Mouse (Mus musculus): ENCODE results near the gene Adtrp. TPM values are rescaled to one million over a fixed set of nuclear protein-coding genes. Genes with fewer than 3 reads are reported as not detected.

Adtrp gene
- polyA plus RNA-seq, 1 experiment from 2014 or later, result 0.45 TPM

DNA sequence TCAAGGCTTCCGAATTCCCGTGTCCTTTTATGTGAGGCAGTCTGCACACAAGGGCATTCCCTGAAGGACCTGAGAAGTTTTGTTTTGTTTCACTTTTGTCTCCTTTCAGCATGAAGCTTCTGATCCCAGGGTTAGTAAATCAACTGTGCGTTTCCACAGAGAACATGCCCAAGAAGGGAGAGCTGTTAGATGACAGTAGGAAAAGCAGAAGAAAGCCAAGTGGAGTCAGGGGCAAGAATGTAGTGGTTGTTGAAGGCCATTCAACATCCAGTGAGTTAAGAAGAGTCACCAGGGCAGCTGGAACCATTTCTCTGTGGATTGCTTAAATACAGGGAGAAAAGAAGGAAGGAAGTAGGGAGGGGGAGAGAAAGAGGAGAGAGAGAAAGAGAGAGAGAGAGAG lies 76.4 kb downstream of the Adtrp start:
- H3K27ac ChIP-seq, result no peak overlapping the region
- WGBS, result 68% methylated on average over 3 of the region's 3 CpGs

DNA sequence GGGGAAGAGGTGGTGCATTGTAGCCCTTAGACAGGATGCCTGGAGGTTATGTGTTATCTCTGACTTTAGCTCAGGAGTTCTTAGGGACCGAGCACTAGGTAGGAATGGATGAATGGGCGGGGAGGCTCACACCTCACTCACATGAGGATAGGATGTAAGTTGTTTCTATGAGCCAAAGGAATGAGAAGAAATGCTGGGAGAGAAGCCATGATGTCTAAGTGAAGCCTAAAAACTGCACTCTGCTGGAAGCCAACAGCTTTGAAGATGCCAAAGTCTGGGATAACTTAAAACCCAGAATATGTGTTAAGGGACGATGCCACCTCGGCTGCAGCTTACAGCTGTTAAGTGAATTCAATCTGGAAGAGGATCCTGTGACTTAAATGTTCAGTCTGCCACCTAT lies 79.5 kb downstream of the Adtrp start:
- Histone ChIP-seq H3K4me1 (replicated peaks) (peaks cover 8% of the 10 kb centered on the region), H3K9ac (replicated peaks) (no peak overlapping the region), H3K4me3 (replicated peaks) (no peak overlapping the region), H3K36me3 (no peaks in the 10 kb centered on the region), H3K27ac (no peak overlapping the region), H3K9me3 (no peaks in the 10 kb centered on the region), H3K27me3 (no peaks in the 10 kb centered on the region), H3K4me2 (no peak overlapping the region)
- WGBS, result 82% methylated on average over 4 of the region's 4 CpGs
- ATAC-seq (ENCODE audit: insufficient number of reproducible peaks, insufficient read depth, low FRiP score, low TSS enrichment, low read depth), result no peak

More for the DNA sequence above, 76.4 kb downstream of the Adtrp start:
- Histone ChIP-seq H3K27me3 (no peaks in the 10 kb centered on the region), H3K4me3 (replicated peaks) (no peak overlapping the region), H3K9ac (replicated peaks) (no peak overlapping the region), H3K9me3 (no peaks in the 10 kb centered on the region), H3K4me1 (replicated peaks) (peaks cover 11% of the 10 kb centered on the region), H3K36me3 (no peaks in the 10 kb centered on the region), H3K4me2 (no peak overlapping the region)
- no peak for ATAC-seq (ENCODE audit: insufficient number of reproducible peaks, insufficient read depth, low FRiP score, low TSS enrichment, low read depth)

DNA sequence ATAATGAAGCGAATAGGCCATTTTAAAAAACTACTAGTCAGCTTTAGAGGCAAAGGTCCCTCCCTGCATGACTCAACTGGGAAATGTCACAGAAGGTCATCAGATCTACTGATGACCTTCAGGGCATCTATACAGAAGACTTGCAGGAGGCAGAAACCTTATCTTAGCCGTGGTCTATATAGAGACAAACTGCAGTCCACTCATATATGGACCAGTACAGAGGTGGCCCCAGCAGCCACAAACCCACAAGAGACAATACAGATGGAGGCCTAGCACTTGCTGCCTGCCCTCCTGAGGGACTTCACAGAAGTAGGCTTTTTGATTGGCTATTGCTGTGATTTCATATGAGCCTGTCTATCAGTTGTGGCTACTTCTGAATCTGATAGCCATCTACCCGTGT lies 85.5 kb downstream of the Adtrp start:
- no peaks in the 10 kb centered on the region for H3K27me3 ChIP-seq
- no peaks in the 10 kb centered on the region for H3K36me3 ChIP-seq
- ATAC-seq (ENCODE audit: insufficient number of reproducible peaks, insufficient read depth, low FRiP score, low TSS enrichment, low read depth), result no peak
- H3K4me1 ChIP-seq (replicated peaks), result peaks cover 28% of the 10 kb centered on the region
- H3K4me2 ChIP-seq, result no peak overlapping the region
- WGBS, result 86% methylated on average over 3 of the region's 3 CpGs
- no peaks in the 10 kb centered on the region for H3K9me3 ChIP-seq
- no peak overlapping the region for H3K27ac ChIP-seq
- H3K9ac ChIP-seq (replicated peaks), result no peak overlapping the region
- H3K4me3 ChIP-seq (replicated peaks), result no peak overlapping the region

GRCm38 (mm10) chr13:41760484-41760883 lies 87.0 kb downstream of the Adtrp start:
- no peak overlapping the region for H3K4me3 ChIP-seq (replicated peaks)
- 34% methylated on average over 10 of the region's 10 CpGs for WGBS
- no peaks in the 10 kb centered on the region for H3K36me3 ChIP-seq
- H3K4me2 ChIP-seq, result no peak overlapping the region
- no peaks in the 10 kb centered on the region for H3K9me3 ChIP-seq
- H3K27ac ChIP-seq, result no peak overlapping the region
- H3K9ac ChIP-seq (replicated peaks), result no peak overlapping the region
- peaks cover 28% of the 10 kb centered on the region for H3K4me1 ChIP-seq (replicated peaks)
- H3K27me3 ChIP-seq, result no peaks in the 10 kb centered on the region
- ATAC-seq (ENCODE audit: insufficient number of reproducible peaks, insufficient read depth, low FRiP score, low TSS enrichment, low read depth), result no peak

GRCm38 (mm10) chr13:41758550-41759465 lies 88.7 kb downstream of the Adtrp start:
- 49% methylated on average over 19 of the region's 19 CpGs for WGBS
- Histone ChIP-seq H3K9me3 (no peaks in the 10 kb centered on the region), H3K4me2 (no peak overlapping the region), H3K27ac (no peak overlapping the region), H3K9ac (replicated peaks) (no peak overlapping the region), H3K36me3 (no peaks in the 10 kb centered on the region), H3K27me3 (no peaks in the 10 kb centered on the region), H3K4me3 (replicated peaks) (no peak overlapping the region), H3K4me1 (replicated peaks) (peaks cover 28% of the 10 kb centered on the region)
- no peak for ATAC-seq (ENCODE audit: insufficient number of reproducible peaks, insufficient read depth, low FRiP score, low TSS enrichment, low read depth)

DNA sequence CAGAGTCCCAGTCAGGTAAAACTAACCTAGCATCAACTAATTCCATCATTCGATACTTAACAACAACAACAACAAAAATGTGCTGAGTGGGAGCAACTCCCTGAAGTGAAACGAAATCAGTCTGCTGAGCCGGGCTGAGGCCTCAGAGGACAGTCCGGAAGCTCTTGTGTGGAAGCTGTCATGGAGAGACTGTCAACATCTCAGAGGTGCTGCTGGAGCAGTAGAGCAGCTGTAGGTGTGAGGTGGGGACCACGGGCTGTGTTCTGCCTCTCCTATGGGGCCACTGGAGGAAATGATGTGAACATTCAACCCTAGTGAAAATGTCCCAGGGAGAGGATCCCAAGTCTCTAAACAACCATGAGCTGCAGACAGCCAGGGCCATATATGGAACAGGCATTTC lies 94.4 kb downstream of the Adtrp start:
- Histone ChIP-seq H3K9me3 (no peaks in the 10 kb centered on the region), H3K36me3 (no peaks in the 10 kb centered on the region), H3K27me3 (no peaks in the 10 kb centered on the region), H3K4me2 (no peak overlapping the region), H3K4me3 (replicated peaks) (no peak overlapping the region), H3K27ac (no peak overlapping the region), H3K9ac (replicated peaks) (no peak overlapping the region), H3K4me1 (replicated peaks) (no peaks in the 10 kb centered on the region)
- 81% methylated on average over 5 of the region's 5 CpGs for WGBS
- no peak for ATAC-seq (ENCODE audit: insufficient number of reproducible peaks, insufficient read depth, low FRiP score, low TSS enrichment, low read depth)

GRCm38 (mm10) chr13:41750481-41750880 lies 97.0 kb downstream of the Adtrp start:
- no peak overlapping the region for H3K4me2 ChIP-seq
- H3K9me3 ChIP-seq, result no peaks in the 10 kb centered on the region
- no peaks in the 10 kb centered on the region for H3K4me1 ChIP-seq (replicated peaks)
- no peak for ATAC-seq (ENCODE audit: insufficient number of reproducible peaks, insufficient read depth, low FRiP score, low TSS enrichment, low read depth)
- no peak overlapping the region for H3K4me3 ChIP-seq (replicated peaks)
- no peaks in the 10 kb centered on the region for H3K36me3 ChIP-seq
- H3K27ac ChIP-seq, result no peak overlapping the region
- 71% methylated on average over 5 of the region's 5 CpGs for WGBS
- no peak overlapping the region for H3K9ac ChIP-seq (replicated peaks)
- H3K27me3 ChIP-seq, result no peaks in the 10 kb centered on the region

- no peaks in the 10 kb centered on the region for H3K9me3 ChIP-seq
- 85% methylated on average over 9 of the region's 9 CpGs for WGBS
- no peaks in the 10 kb centered on the region for H3K4me1 ChIP-seq (replicated peaks)
- no peaks in the 10 kb centered on the region for H3K36me3 ChIP-seq
- H3K9ac ChIP-seq (replicated peaks), result no peak overlapping the region
- no peaks in the 10 kb centered on the region for H3K27me3 ChIP-seq
- H3K4me3 ChIP-seq (replicated peaks), result no peak overlapping the region
- no peak overlapping the region for H3K27ac ChIP-seq
- ATAC-seq (ENCODE audit: insufficient number of reproducible peaks, insufficient read depth, low FRiP score, low TSS enrichment, low read depth), result no peak
- H3K4me2 ChIP-seq, result no peak overlapping the region
Observed at GRCm38 (mm10) chr13:41748866-41749265, 98.6 kb downstream of the Adtrp start.

DNA sequence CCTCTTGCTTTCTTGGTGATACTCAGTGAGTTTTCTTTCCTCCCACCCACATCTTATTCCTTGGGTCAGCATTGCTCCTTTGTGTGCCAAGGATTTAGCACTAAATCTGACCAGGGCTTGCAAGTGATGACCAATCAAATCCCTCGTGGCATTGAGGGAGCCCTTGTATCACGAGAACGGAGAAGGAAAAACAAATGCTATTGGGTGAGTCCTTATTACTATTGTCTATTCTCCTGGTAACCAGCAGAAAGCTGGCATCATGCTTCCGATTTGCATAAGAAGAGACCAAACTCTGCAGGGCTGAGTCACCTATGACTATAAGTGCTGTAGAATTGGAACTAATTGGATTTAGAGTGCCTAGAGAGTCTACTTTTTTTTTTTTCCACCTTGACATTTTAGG lies 99.8 kb downstream of the Adtrp start:
- H3K4me2 ChIP-seq, result no peak overlapping the region
- no peak overlapping the region for H3K9ac ChIP-seq (replicated peaks)
- H3K27ac ChIP-seq, result no peak overlapping the region
- no peaks in the 10 kb centered on the region for H3K9me3 ChIP-seq
- H3K4me3 ChIP-seq (replicated peaks), result no peak overlapping the region
- H3K27me3 ChIP-seq, result no peaks in the 10 kb centered on the region
- no peaks in the 10 kb centered on the region for H3K4me1 ChIP-seq (replicated peaks)
- 84% methylated on average over 4 of the region's 4 CpGs for WGBS
- no peaks in the 10 kb centered on the region for H3K36me3 ChIP-seq
- no peak for ATAC-seq (ENCODE audit: insufficient number of reproducible peaks, insufficient read depth, low FRiP score, low TSS enrichment, low read depth)

DNA sequence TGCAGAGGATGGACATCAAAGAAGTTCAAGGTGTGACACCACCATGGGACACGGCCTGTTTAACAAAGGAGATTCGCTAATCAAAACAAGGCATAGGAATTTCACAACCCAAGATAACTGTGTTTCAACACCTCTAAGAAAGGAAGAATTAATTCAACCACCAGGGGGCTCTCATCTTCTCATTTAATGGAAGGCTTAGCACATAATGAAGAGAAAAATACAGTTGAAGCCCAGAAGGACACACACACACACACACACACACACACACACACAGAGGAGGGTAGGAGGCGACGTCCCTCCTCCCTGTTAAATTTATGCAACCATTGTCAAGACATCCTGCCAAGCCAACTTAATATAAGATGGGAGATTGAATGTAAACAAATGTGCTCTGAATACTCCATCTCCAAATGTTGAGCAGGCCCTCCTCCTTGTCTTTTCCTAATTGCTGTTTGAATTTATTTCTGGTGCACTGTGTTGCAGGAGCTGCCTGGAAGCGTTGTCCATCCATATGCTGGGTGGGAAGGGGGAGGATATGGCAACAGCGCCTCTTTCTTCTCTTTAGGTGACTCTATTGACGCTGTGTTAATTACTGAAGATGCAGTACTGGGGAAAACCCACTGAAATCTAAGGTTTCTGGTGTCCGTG lies 100.4 kb downstream of the Adtrp start:
- no peak for ATAC-seq (ENCODE audit: insufficient number of reproducible peaks, insufficient read depth, low FRiP score, low TSS enrichment, low read depth)
- Histone ChIP-seq H3K27me3 (no peaks in the 10 kb centered on the region), H3K4me2 (no peak overlapping the region), H3K9me3 (no peaks in the 10 kb centered on the region), H3K27ac (no peak overlapping the region), H3K4me1 (replicated peaks) (no peaks in the 10 kb centered on the region), H3K9ac (replicated peaks) (no peak overlapping the region), H3K36me3 (no peaks in the 10 kb centered on the region), H3K4me3 (replicated peaks) (no peak overlapping the region)
- 49% methylated on average over 8 of the region's 8 CpGs for WGBS

GRCm38 (mm10) chr13:41740456-41741085 lies 106.9 kb downstream of the Adtrp start:
- 73% methylated on average over 5 of the region's 5 CpGs for WGBS
- H3K4me1 ChIP-seq (replicated peaks), result peaks cover 8% of the 10 kb centered on the region; the same call in 1 of the 2 replicates
- no peaks in the 10 kb centered on the region for H3K27me3 ChIP-seq
- H3K9ac ChIP-seq (replicated peaks), result no peak overlapping the region
- no peak overlapping the region for H3K27ac ChIP-seq
- no peak overlapping the region for H3K4me3 ChIP-seq (replicated peaks)
- no peaks in the 10 kb centered on the region for H3K9me3 ChIP-seq
- ATAC-seq (ENCODE audit: insufficient number of reproducible peaks, insufficient read depth, low FRiP score, low TSS enrichment, low read depth), result no peak
- no peaks in the 10 kb centered on the region for H3K36me3 ChIP-seq
- H3K4me2 ChIP-seq, result no peak overlapping the region
